Mouse (Mus musculus) MEL (cell line): ENCODE data around the gene Rplp0.

Source experiments
- MAFK ChIP-seq: IDR thresholded peaks from 2 replicates; pipeline ENCODE4 v1.6.1; 2011; ENCODE audit warnings: low read depth, mild to moderate bottlenecking, low read length, improper control_type of control experiment, borderline replicate concordance
- POLR2A ChIP-seq, 2 experiments: IDR thresholded peaks; 2 replicates each; pipeline ENCODE4 v1.6.1; 2011 to 2012; ENCODE audit warnings: low read length in 2 of 2, mild to moderate bottlenecking in 2 of 2, control low read depth in 1 of 2, improper control_type of control experiment in 1 of 2, low read depth in 1 of 2, moderate library complexity in 1 of 2; ENCODE audit not compliant: control insufficient read depth in 1 of 2, insufficient read depth in 1 of 2, poor library complexity in 1 of 2
- TBP ChIP-seq: IDR thresholded peaks from 2 replicates; pipeline ENCODE4 v1.8.0; 2011; ENCODE audit warnings: low read depth, low read length, improper control_type of control experiment

DNA sequence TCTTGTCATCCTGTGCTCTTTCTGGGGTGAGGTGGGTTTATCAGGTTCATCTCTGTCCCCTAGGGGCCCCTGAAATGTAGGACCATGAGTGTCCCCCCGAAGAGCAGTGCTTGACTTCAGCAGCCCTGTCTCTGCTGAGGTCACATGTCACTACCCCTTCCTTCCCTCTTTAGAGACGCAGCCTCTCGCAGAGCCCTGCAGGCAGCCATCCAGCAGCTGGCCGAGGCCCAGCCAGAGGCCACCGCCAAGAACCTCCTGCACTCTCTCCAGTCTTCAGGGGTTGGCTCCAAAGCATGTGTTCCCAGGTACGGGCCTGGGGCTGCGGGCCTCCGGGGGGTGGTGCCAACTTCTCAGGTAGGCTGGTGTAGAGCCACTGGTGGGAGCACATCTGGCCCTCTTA, 15.7 kb downstream of the Rplp0 start:
- TF ChIP-seq TBP = no peak
- no peak for TF ChIP-seq POLR2A (IDR thresholded peaks at IDR 0.05; ENCODE audit: control insufficient read depth in 1 of 2, insufficient read depth in 1 of 2, low read depth in 1 of 2, low read length in 2 of 2, poor library complexity in 1 of 2)
- no peak for TF ChIP-seq MAFK
